Mouse (Mus musculus) olfactory bulb, adult 2 months (tissue): Measurements from ENCODE around the gene Mast4.

ENCODE experiments used
- CTCF ChIP-seq: fragments of 200-500 bp; IDR thresholded peaks from 2 replicates; pipeline ENCODE4 v1.5.1; 2012; ENCODE audit warnings: low read depth, mild to moderate bottlenecking, low read length, moderate library complexity; ENCODE audit not compliant: insufficient read depth
- POLR2A ChIP-seq: fragments of 200-500 bp; IDR thresholded peaks from 2 replicates; pipeline ENCODE4 v1.6.1; 2012; ENCODE audit warnings: mild to moderate bottlenecking, low read depth, low read length, moderate library complexity; ENCODE audit not compliant: insufficient read depth

GRCm38 (mm10) chr13:102899253-102900082 is 434.8 kb downstream of the Mast4 start:
- TF ChIP-seq POLR2A = no peak
- TF ChIP-seq CTCF = no peak
